Mouse (Mus musculus) erythroblast, embryonic 14.5 days (primary cell): ENCODE measurements around the gene Wnk1. TPM values are rescaled to one million over a fixed set of nuclear protein-coding genes. Genes with fewer than 3 reads are reported as not detected.

Experiments
- H3K27me3 ChIP-seq: 2 replicates; pipeline ENCODE4 v1.6.1; 2012; ENCODE audit warnings: inconsistent platforms; ENCODE audit not compliant: control insufficient read depth
- H3K36me3 ChIP-seq: 2 replicates; pipeline ENCODE4 v1.6.1; 2012; ENCODE audit warnings: mild to moderate bottlenecking, inconsistent platforms; ENCODE audit not compliant: control insufficient read depth
- H3K4me1 ChIP-seq: 2 replicates; pipeline ENCODE4 v1.6.1; 2012; ENCODE audit warnings: inconsistent platforms; ENCODE audit not compliant: control insufficient read depth
- H3K4me3 ChIP-seq: replicated peaks from 2 replicates; pipeline ENCODE3; 2012; ENCODE audit warnings: moderate library complexity, mild to moderate bottlenecking, inconsistent platforms
- H3K9me3 ChIP-seq: 2 replicates; pipeline ENCODE4 v1.6.1; 2012; ENCODE audit warnings: low read length, inconsistent platforms, mixed read lengths; ENCODE audit not compliant: control insufficient read depth
- GATA1 ChIP-seq: IDR thresholded peaks from 2 replicates; pipeline ENCODE4 v1.6.1; 2012; ENCODE audit warnings: low read length, inconsistent platforms, mixed read lengths
- TAL1 ChIP-seq: IDR thresholded peaks from 3 replicates; pipeline ENCODE4 v1.6.1; 2012; ENCODE audit warnings: low read length, inconsistent platforms, mixed read lengths
- polyA plus RNA-seq: library from polyadenylated mRNA; stranded (reverse); fragments of >175 nt; gene quantifications from 2 replicates; pipeline ENCODE4 v1.2.3, GENCODE M21; 2012

Wnk1 gene
- polyA plus RNA-seq, 1 experiment, result 4.3 TPM

- Histone ChIP-seq H3K27me3 (no peaks in the 10 kb centered on the region), H3K4me3 (no peak overlapping the region), H3K4me1 (no peaks in the 10 kb centered on the region), H3K9me3 (no peaks in the 10 kb centered on the region), H3K36me3 (peaks cover 98% of the 10 kb centered on the region)
- no peak for TF ChIP-seq TAL1
- TF ChIP-seq GATA1, result no peak
These were observed 114.1 kb downstream of the Wnk1 start for GRCm38 (mm10) chr6:119924235-119925005.

DNA sequence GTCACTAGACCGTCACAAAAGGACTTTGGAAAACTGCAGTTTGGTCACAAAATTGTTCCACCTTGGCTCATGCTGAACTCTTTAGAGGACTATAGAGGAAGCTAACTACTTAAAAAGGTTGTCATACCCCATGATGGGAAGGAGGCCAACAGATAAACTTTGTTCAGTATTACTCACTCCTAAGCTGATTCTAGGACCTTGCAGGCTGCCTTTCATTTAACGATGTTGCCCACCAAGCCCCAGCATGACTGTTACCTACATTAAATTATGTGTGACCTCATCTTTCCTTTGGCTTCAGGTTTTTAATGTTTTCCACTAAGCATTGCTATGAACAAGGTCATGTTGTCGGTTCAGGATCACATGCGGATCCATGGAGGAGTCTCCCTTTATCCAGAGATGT, 115.9 kb downstream of the Wnk1 start:
- peaks cover 96% of the 10 kb centered on the region for H3K36me3 ChIP-seq
- H3K27me3 ChIP-seq, result no peaks in the 10 kb centered on the region
- TF ChIP-seq GATA1, result no peak
- TF ChIP-seq TAL1, result no peak
- H3K4me1 ChIP-seq, result no peaks in the 10 kb centered on the region
- H3K9me3 ChIP-seq, result no peaks in the 10 kb centered on the region
- no peak overlapping the region for H3K4me3 ChIP-seq

- H3K4me1 ChIP-seq, result no peaks in the 10 kb centered on the region
- H3K36me3 ChIP-seq, result peaks cover 95% of the 10 kb centered on the region
- no peak overlapping the region for H3K4me3 ChIP-seq
- H3K9me3 ChIP-seq, result no peaks in the 10 kb centered on the region
- no peak for TF ChIP-seq TAL1
- TF ChIP-seq GATA1, result no peak
- H3K27me3 ChIP-seq, result no peaks in the 10 kb centered on the region
These were observed 116.3 kb downstream of the Wnk1 start for GRCm38 (mm10) chr6:119922136-119922535.

GRCm38 (mm10) chr6:119918561-119919181, 119.8 kb downstream of the Wnk1 start:
- TF ChIP-seq GATA1 (no peak), TAL1 (no peak)
- peaks cover 91% of the 10 kb centered on the region for H3K36me3 ChIP-seq
- H3K4me3 ChIP-seq, result no peak overlapping the region

DNA sequence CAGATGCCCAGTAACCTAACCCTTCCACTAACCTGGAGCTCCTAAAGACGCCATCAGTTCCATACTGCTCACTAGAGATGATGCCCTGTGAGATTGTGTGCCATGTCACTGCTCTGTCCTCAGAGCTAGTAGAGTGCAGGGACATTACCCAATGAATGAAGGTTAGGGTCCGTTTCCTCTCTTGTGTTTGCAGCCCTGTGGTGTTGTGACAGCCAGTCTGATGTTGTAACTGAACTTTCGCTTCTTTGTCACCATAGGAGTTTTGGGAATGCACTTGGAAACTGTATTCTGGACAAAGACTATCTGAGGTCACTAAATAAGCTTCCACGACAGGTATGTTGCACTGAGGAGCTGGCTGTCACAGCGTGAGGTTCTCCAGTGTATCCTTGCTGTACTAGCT, 122.8 kb downstream of the Wnk1 start:
- H3K27me3 ChIP-seq, result no peaks in the 10 kb centered on the region
- peaks cover 90% of the 10 kb centered on the region for H3K36me3 ChIP-seq
- no peaks in the 10 kb centered on the region for H3K9me3 ChIP-seq
- H3K4me1 ChIP-seq, result peaks cover 2% of the 10 kb centered on the region
- no peak overlapping the region for H3K4me3 ChIP-seq
- TF ChIP-seq GATA1 (no peak), TAL1 (no peak)

More at GRCm38 (mm10) chr6:119918561-119919181, 119.8 kb downstream of the Wnk1 start:
- no peaks in the 10 kb centered on the region for H3K4me1 ChIP-seq
- H3K9me3 ChIP-seq, result no peaks in the 10 kb centered on the region
- no peaks in the 10 kb centered on the region for H3K27me3 ChIP-seq

- no peak for TF ChIP-seq TAL1
- no peak for TF ChIP-seq GATA1
- H3K27me3 ChIP-seq, result no peaks in the 10 kb centered on the region
- H3K4me3 ChIP-seq, result no peak overlapping the region
- peaks cover 79% of the 10 kb centered on the region for H3K36me3 ChIP-seq
- H3K4me1 ChIP-seq, result peaks cover 2% of the 10 kb centered on the region
- H3K9me3 ChIP-seq, result no peaks in the 10 kb centered on the region
These were observed 126.4 kb downstream of the Wnk1 start for GRCm38 (mm10) chr6:119912046-119912445.

DNA sequence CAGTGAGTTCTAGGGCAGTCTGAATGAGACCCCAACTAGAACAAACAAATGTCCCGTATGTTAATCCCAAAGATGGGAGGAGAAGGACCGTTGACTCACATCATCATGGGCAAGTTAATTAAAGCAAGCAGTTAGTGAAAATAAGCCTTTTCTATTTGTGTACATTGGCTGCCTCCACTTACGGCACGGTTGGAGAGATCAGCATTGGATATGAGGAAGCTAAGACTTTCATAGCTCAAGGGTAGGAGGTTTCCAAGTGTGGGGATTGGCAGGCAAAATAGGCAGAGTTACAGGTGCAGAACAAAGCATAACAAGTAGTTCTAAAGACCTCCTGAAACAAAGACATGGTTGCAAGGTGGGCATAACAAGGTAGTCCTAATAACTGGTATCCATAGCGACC, 133.0 kb downstream of the Wnk1 start:
- peaks cover 26% of the 10 kb centered on the region for H3K4me1 ChIP-seq
- no peaks in the 10 kb centered on the region for H3K27me3 ChIP-seq
- H3K4me3 ChIP-seq, result no peak overlapping the region
- no peak for TF ChIP-seq GATA1
- no peak for TF ChIP-seq TAL1
- peaks cover 47% of the 10 kb centered on the region for H3K36me3 ChIP-seq
- no peaks in the 10 kb centered on the region for H3K9me3 ChIP-seq

GRCm38 (mm10) chr6:119903081-119903789, 135.2 kb downstream of the Wnk1 start:
- peaks cover 34% of the 10 kb centered on the region for H3K36me3 ChIP-seq
- peaks cover 26% of the 10 kb centered on the region for H3K4me1 ChIP-seq
- no peaks in the 10 kb centered on the region for H3K27me3 ChIP-seq
- no peaks in the 10 kb centered on the region for H3K9me3 ChIP-seq
- TF ChIP-seq GATA1, result no peak
- no peak for TF ChIP-seq TAL1
- H3K4me3 ChIP-seq, result peak overlapping the region; percentile 91
